Mouse (Mus musculus): ENCODE measurements around the gene Carf.
"Not testable (repeated sequence)": the region's sequence is repeated elsewhere in the genome, so short reads cannot be mapped to it uniquely, and the experiment has no call there.

Gene Carf

GRCm38 (mm10) chr1:60098024-60098781, at the start of gene Carf, which contains the start of gene Wdr12:
Gene Carf, plus strand, starts transcription at chr1:60098247.
Gene Wdr12, minus strand, starts transcription at chr1:60098645.
- peak; percentile 97 to 99 for DNase-seq

- peak in 1 of 2 experiments; percentile 20 for DNase-seq
Observed at GRCm38 (mm10) chr1:60054659-60055058, 43.4 kb upstream of the Carf start.

GRCm38 (mm10) chr1:60056310-60056709, 41.7 kb upstream of the Carf start:
- no peak for DNase-seq

- DNase-seq: not testable (repeated sequence)
Observed at GRCm38 (mm10) chr1:60070725-60071124, 27.3 kb upstream of the Carf start.

- DNase-seq: no peak
Observed at GRCm38 (mm10) chr1:60074935-60075334, 23.1 kb upstream of the Carf start.

- no peak for DNase-seq
Observed at GRCm38 (mm10) chr1:60075590-60075989, 22.5 kb upstream of the Carf start.

- DNase-seq: no peak
Observed at GRCm38 (mm10) chr1:60076411-60076810, 21.6 kb upstream of the Carf start.

GRCm38 (mm10) chr1:60096572-60097276, 1.3 kb upstream of the Carf start:
- DNase-seq: no peak

- DNase-seq: peak; percentile 77 to 79
Observed at GRCm38 (mm10) chr1:60097277-60098023, 597 bp upstream of the Carf start.

GRCm38 (mm10) chr1:60098839-60099238, 792 bp downstream of the Carf start:
- DNase-seq: no peak

- DNase-seq: no peak
Observed at GRCm38 (mm10) chr1:60104582-60104981, 6.5 kb downstream of the Carf start.

- no peak for DNase-seq
Observed at GRCm38 (mm10) chr1:60117721-60118455, 19.8 kb downstream of the Carf start.

GRCm38 (mm10) chr1:60137346-60137745, 39.3 kb downstream of the Carf start:
- DNase-seq: no peak

- DNase-seq: peak in 1 of 2 experiments; percentile 2
Observed at GRCm38 (mm10) chr1:60152700-60153099, 54.7 kb downstream of the Carf start.

GRCm38 (mm10) chr1:60156651-60157050, 58.6 kb downstream of the Carf start:
- no peak for DNase-seq

- DNase-seq: peak; percentile 58 to 80
Observed at GRCm38 (mm10) chr1:60158411-60158810, 60.4 kb downstream of the Carf start.

- no peak for DNase-seq
Observed at GRCm38 (mm10) chr1:60163676-60164075, 65.6 kb downstream of the Carf start.

- peak in 1 of 2 experiments; percentile 13 for DNase-seq
Observed at GRCm38 (mm10) chr1:60169626-60170025, 71.6 kb downstream of the Carf start.

GRCm38 (mm10) chr1:60170251-60170650, 72.2 kb downstream of the Carf start:
- no peak for DNase-seq

GRCm38 (mm10) chr1:60173119-60173518, 75.1 kb downstream of the Carf start:
- DNase-seq: no peak

- DNase-seq: not testable (repeated sequence)
Observed at GRCm38 (mm10) chr1:60177814-60178213, 79.8 kb downstream of the Carf start.

- no peak for DNase-seq
Observed at GRCm38 (mm10) chr1:60179376-60179775, 81.3 kb downstream of the Carf start.

All from kidney, postnatal 36 days (tissue).